Mouse (Mus musculus): ENCODE results near the gene Tmem135.

GRCm38 (mm10) chr7:89404734-89405440 is 865 bp upstream of the Tmem135 start:
- TF ChIP-seq CTCF (IDR thresholded peaks at IDR 0.05; ENCODE audit: extremely low read depth, insufficient read length, insufficient replicate concordance, low read depth, low read length): no peak
- no peak for TF ChIP-seq POLR2A (IDR thresholded peaks at IDR 0.05; ENCODE audit: low read depth, low read length)

All from small intestine, adult 2 months (tissue).